Mouse (Mus musculus) midbrain, embryonic 13.5 days (tissue): ENCODE data around the gene Cblb. TPM values are rescaled to one million over a fixed set of nuclear protein-coding genes. Genes with fewer than 3 reads are reported as not detected.

Source experiments
- ATAC-seq: fragments of 200-750 bp; cut with Nextera tagmentation; 2 replicates; pipeline ENCODE4 v1.8.0; 2017; ENCODE audit warnings: mild to moderate bottlenecking, moderate TSS enrichment, moderate library complexity
- H3K27ac ChIP-seq: fragments of 300-500 bp; sonication (generic); 2 replicates; pipeline ENCODE4 v1.5.1; 2015; ENCODE audit warnings: inconsistent platforms, mild to moderate bottlenecking, moderate library complexity
- H3K27me3 ChIP-seq: fragments of 300-500 bp; sonication (generic); 2 replicates; pipeline ENCODE4 v1.6.1; 2015; ENCODE audit warnings: mild to moderate bottlenecking, inconsistent platforms
- H3K36me3 ChIP-seq: fragments of 300-500 bp; sonication (generic); 2 replicates; pipeline ENCODE4 v1.6.1; 2015; ENCODE audit warnings: mild to moderate bottlenecking, inconsistent platforms
- H3K4me1 ChIP-seq: fragments of 300-500 bp; sonication (generic); replicated peaks from 2 replicates; pipeline ENCODE4 v1.6.1; 2015; ENCODE audit warnings: inconsistent platforms
- H3K4me2 ChIP-seq: fragments of 300-500 bp; sonication (generic); replicated peaks from 2 replicates; pipeline ENCODE4 v1.6.1; 2015; ENCODE audit warnings: moderate library complexity, mild to moderate bottlenecking, inconsistent platforms
- H3K4me3 ChIP-seq: fragments of 300-500 bp; sonication (generic); replicated peaks from 2 replicates; pipeline ENCODE4 v1.5.1; 2015; ENCODE audit warnings: mild to moderate bottlenecking, inconsistent platforms
- H3K9ac ChIP-seq: fragments of 300-500 bp; sonication (generic); replicated peaks from 2 replicates; pipeline ENCODE4 v1.6.1; 2015; ENCODE audit warnings: mild to moderate bottlenecking, inconsistent platforms
- H3K9me3 ChIP-seq: fragments of 300-500 bp; sonication (generic); 2 replicates; pipeline ENCODE4 v1.6.1; 2016; ENCODE audit warnings: mild to moderate bottlenecking, inconsistent platforms
- WGBS: fragments of 180-500 bp; shearing (Covaris S2); methylation state at CpG from one replicate; pipeline ENCODE4 v1.1.7; 2015; 5-methylcytosine and 5-hydroxymethylcytosine counted together
- polyA plus RNA-seq: library from polyadenylated mRNA; unstranded; fragments of >200 nt; fragmentation: Nextera tagmentation; extraction: Ambion mirVana; gene quantifications from 2 replicates; pipeline ENCODE4 v1.2.1, GENCODE M21; 2015

Cblb gene
- polyA plus RNA-seq, 1 experiment from 2014 or later, result 20.1 TPM

- Histone ChIP-seq H3K36me3 (peaks cover 40% of the 10 kb centered on the region), H3K4me3 (no peak overlapping the region), H3K4me1 (0 out of 2 replicates have a peak, but pooled peaks cover 5% of the 10 kb centered on the region), H3K4me2 (no peak overlapping the region), H3K27ac (no peak overlapping the region), H3K9ac (no peak overlapping the region), H3K27me3 (no peaks in the 10 kb centered on the region), H3K9me3 (no peaks in the 10 kb centered on the region)
- WGBS, result 85% methylated on average over 1 of the region's 2 CpGs
- ATAC-seq, result peak; percentile 67
These were observed 158.1 kb downstream of the Cblb start for GRCm38 (mm10) chr16:52189103-52189502.

- Histone ChIP-seq H3K27me3 (no peaks in the 10 kb centered on the region), H3K9ac (no peak overlapping the region), H3K4me3 (no peak overlapping the region), H3K4me2 (no peak overlapping the region), H3K4me1 (0 out of 2 replicates have a peak, but pooled peaks cover 5% of the 10 kb centered on the region), H3K36me3 (peaks cover 42% of the 10 kb centered on the region), H3K27ac (no peak overlapping the region), H3K9me3 (no peaks in the 10 kb centered on the region)
- no peak for ATAC-seq
- 92% methylated on average over 5 of the region's 5 CpGs for WGBS
These were observed 159.7 kb downstream of the Cblb start for GRCm38 (mm10) chr16:52190714-52191113.

GRCm38 (mm10) chr16:52194040-52194439 lies 163.0 kb downstream of the Cblb start:
- 94% methylated on average over 5 of the region's 5 CpGs for WGBS
- no peak overlapping the region for H3K27ac ChIP-seq
- no peak overlapping the region for H3K4me2 ChIP-seq
- H3K4me3 ChIP-seq, result no peak overlapping the region
- no peaks in the 10 kb centered on the region for H3K9me3 ChIP-seq
- H3K36me3 ChIP-seq, result peaks cover 40% of the 10 kb centered on the region
- no peak overlapping the region for H3K9ac ChIP-seq
- no peaks in the 10 kb centered on the region for H3K27me3 ChIP-seq
- H3K4me1 ChIP-seq, result 0 out of 2 replicates have a peak, but pooled peaks cover 5% of the 10 kb centered on the region
- ATAC-seq, result no peak

- no peak overlapping the region for H3K9ac ChIP-seq
- H3K27ac ChIP-seq, result no peak overlapping the region
- H3K4me1 ChIP-seq, result 0 out of 2 replicates have a peak, but pooled peaks cover 5% of the 10 kb centered on the region
- H3K4me2 ChIP-seq, result no peak overlapping the region
- ATAC-seq, result no peak
- no peak overlapping the region for H3K4me3 ChIP-seq
- no peaks in the 10 kb centered on the region for H3K27me3 ChIP-seq
- WGBS, result 94% methylated on average over 3 of the region's 3 CpGs
- no peaks in the 10 kb centered on the region for H3K9me3 ChIP-seq
- peaks cover 34% of the 10 kb centered on the region for H3K36me3 ChIP-seq
These were observed 163.8 kb downstream of the Cblb start for GRCm38 (mm10) chr16:52194866-52195265.

GRCm38 (mm10) chr16:52200107-52200506 lies 169.1 kb downstream of the Cblb start:
- ATAC-seq, result no peak
- peaks cover 21% of the 10 kb centered on the region for H3K36me3 ChIP-seq
- H3K9me3 ChIP-seq, result no peaks in the 10 kb centered on the region
- 87% methylated on average over 7 of the region's 7 CpGs for WGBS
- H3K4me3 ChIP-seq, result no peak overlapping the region
- no peak overlapping the region for H3K4me2 ChIP-seq
- H3K27me3 ChIP-seq, result no peaks in the 10 kb centered on the region
- H3K9ac ChIP-seq, result no peak overlapping the region
- no peak overlapping the region for H3K27ac ChIP-seq
- H3K4me1 ChIP-seq, result no peaks in the 10 kb centered on the region

GRCm38 (mm10) chr16:52210844-52211606 lies 180.0 kb downstream of the Cblb start:
- ATAC-seq, result 0 out of 2 replicates have a peak, but pooled peaks have one; percentile 14
- Histone ChIP-seq H3K9me3 (no peaks in the 10 kb centered on the region), H3K4me2 (no peak overlapping the region), H3K36me3 (0 out of 2 replicates have a peak, but pooled peaks cover 2% of the 10 kb centered on the region), H3K4me3 (no peak overlapping the region), H3K27ac (no peak overlapping the region), H3K27me3 (no peaks in the 10 kb centered on the region), H3K9ac (no peak overlapping the region), H3K4me1 (no peaks in the 10 kb centered on the region)
- 85% methylated on average over 8 of the region's 8 CpGs for WGBS

- no peaks in the 10 kb centered on the region for H3K4me1 ChIP-seq
- no peaks in the 10 kb centered on the region for H3K9me3 ChIP-seq
- no peak overlapping the region for H3K4me2 ChIP-seq
- no peak overlapping the region for H3K9ac ChIP-seq
- 29% methylated on average over 2 of the region's 2 CpGs for WGBS
- no peak for ATAC-seq
- H3K27ac ChIP-seq, result no peak overlapping the region
- H3K36me3 ChIP-seq, result no peaks in the 10 kb centered on the region
- H3K4me3 ChIP-seq, result no peak overlapping the region
- no peaks in the 10 kb centered on the region for H3K27me3 ChIP-seq
These were observed 188.0 kb downstream of the Cblb start for GRCm38 (mm10) chr16:52219069-52219468.

GRCm38 (mm10) chr16:52222896-52223295 lies 191.9 kb downstream of the Cblb start:
- H3K4me1 ChIP-seq, result no peaks in the 10 kb centered on the region
- H3K9ac ChIP-seq, result no peak overlapping the region
- ATAC-seq, result no peak
- H3K4me3 ChIP-seq, result no peak overlapping the region
- no peak overlapping the region for H3K27ac ChIP-seq
- H3K27me3 ChIP-seq, result no peaks in the 10 kb centered on the region
- H3K4me2 ChIP-seq, result no peak overlapping the region
- H3K36me3 ChIP-seq, result no peaks in the 10 kb centered on the region
- H3K9me3 ChIP-seq, result no peaks in the 10 kb centered on the region
- 91% methylated on average over 4 of the region's 4 CpGs for WGBS

- Histone ChIP-seq H3K36me3 (no peaks in the 10 kb centered on the region), H3K4me1 (no peaks in the 10 kb centered on the region), H3K9me3 (no peaks in the 10 kb centered on the region), H3K4me3 (no peak overlapping the region), H3K27ac (no peak overlapping the region), H3K9ac (no peak overlapping the region), H3K27me3 (no peaks in the 10 kb centered on the region), H3K4me2 (no peak overlapping the region)
- ATAC-seq, result no peak
- WGBS, result 69% methylated on average over 7 of the region's 7 CpGs
These were observed 198.4 kb downstream of the Cblb start for GRCm38 (mm10) chr16:52229446-52229845.

GRCm38 (mm10) chr16:52229930-52230329 lies 198.9 kb downstream of the Cblb start:
- Histone ChIP-seq H3K9me3 (no peaks in the 10 kb centered on the region), H3K9ac (no peak overlapping the region), H3K4me1 (no peaks in the 10 kb centered on the region), H3K27me3 (no peaks in the 10 kb centered on the region), H3K36me3 (no peaks in the 10 kb centered on the region), H3K4me3 (no peak overlapping the region), H3K4me2 (no peak overlapping the region), H3K27ac (no peak overlapping the region)
- WGBS, result 64% methylated on average over 2 of the region's 2 CpGs
- ATAC-seq, result no peak

GRCm38 (mm10) chr16:52242144-52242543 lies 211.1 kb downstream of the Cblb start:
- WGBS, result 88% methylated on average over 2 of the region's 2 CpGs
- Histone ChIP-seq H3K9me3 (no peaks in the 10 kb centered on the region), H3K36me3 (no peaks in the 10 kb centered on the region), H3K27me3 (no peaks in the 10 kb centered on the region), H3K4me1 (no peaks in the 10 kb centered on the region), H3K27ac (no peak overlapping the region), H3K4me3 (no peak overlapping the region), H3K4me2 (no peak overlapping the region), H3K9ac (no peak overlapping the region)
- no peak for ATAC-seq

GRCm38 (mm10) chr16:52243421-52243973 lies 212.5 kb downstream of the Cblb start:
- Histone ChIP-seq H3K9ac (no peak overlapping the region), H3K27me3 (no peaks in the 10 kb centered on the region), H3K4me2 (no peak overlapping the region), H3K4me3 (no peak overlapping the region), H3K4me1 (no peaks in the 10 kb centered on the region), H3K36me3 (no peaks in the 10 kb centered on the region), H3K27ac (no peak overlapping the region), H3K9me3 (no peaks in the 10 kb centered on the region)
- ATAC-seq, result peak; percentile 17; the same call in 1 of the 2 replicates
- WGBS, result 92% methylated on average over 4 of the region's 4 CpGs
